Mouse (Mus musculus) heart, postnatal 25 days (tissue): Measurements from ENCODE around the gene Fam163a. TPM values are rescaled to one million over a fixed set of nuclear protein-coding genes. Genes with fewer than 3 reads are reported as not detected.
"Not testable (repeated sequence)": the region's sequence is repeated elsewhere in the genome, so short reads cannot be mapped to it uniquely, and the experiment has no call there.

Experiments used
- DNase-seq: peaks from one replicate; pipeline ENCODE4 v3.0.0; 2022; ENCODE audit warnings: low spot score
- intact Hi-C: fragments of 180-260 bp; cut with DNase I; formaldehyde crosslinking; loops from one replicate; pipeline ENCODE4 v1.15.1; 2025
- total RNA-seq, 2 experiments: library from RNA; stranded (reverse); gene quantifications; 2 replicates each; pipeline ENCODE4 v1.2.3; 2021

The Fam163a gene
- total RNA-seq, 2 experiments from 2014 or later, result 0.06 TPM; not detected in 1

DNA sequence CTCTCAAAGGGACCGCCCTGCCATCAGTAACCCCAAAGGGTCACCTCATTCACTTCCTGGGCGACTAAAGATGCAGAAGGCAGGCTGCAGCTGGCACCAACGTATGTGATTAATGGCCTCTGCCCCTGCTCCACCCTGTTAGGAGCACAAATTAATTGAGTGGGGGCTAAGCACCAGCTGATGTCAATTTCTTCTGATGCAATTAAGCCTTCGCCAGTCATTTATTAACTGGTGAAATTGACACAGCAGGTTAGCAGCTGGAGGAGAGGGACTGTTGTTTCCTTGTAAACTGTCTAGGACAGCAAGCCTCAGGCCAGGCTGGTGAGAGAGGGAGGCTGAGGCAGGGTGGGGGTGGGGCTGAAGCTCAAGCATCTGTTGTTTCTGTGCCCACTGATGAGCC lies 114.8 kb downstream of the Fam163a start:
- intact Hi-C loops, result no loop called here

DNA sequence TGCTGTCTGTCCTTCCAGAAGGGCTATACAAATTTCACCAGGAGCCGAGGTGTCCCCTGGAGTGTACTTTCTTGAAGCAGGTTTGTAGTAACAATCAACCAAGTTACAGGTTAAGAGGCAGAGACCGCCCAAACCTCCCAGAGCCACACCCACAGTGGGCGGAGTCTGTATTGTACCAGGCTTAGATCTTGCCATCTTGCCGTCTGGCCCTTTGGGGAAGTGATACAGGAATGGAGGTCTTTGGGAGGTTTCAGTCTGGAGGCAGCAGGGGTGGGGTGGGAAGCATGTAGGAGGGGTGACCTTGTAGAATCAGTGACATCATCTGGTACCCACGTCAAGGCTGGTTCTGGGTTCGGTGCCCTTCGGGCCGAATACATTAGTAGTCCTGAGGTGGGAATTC lies 115.3 kb downstream of the Fam163a start:
- intact Hi-C loops, result loop anchor here (5.0 kb wide), 2 partner anchors 448 to 543 kb away; no protein-coding TSS in a partner anchor
- no peak for DNase-seq

More for the DNA sequence above, 114.8 kb downstream of the Fam163a start:
- DNase-seq, result no peak

DNA sequence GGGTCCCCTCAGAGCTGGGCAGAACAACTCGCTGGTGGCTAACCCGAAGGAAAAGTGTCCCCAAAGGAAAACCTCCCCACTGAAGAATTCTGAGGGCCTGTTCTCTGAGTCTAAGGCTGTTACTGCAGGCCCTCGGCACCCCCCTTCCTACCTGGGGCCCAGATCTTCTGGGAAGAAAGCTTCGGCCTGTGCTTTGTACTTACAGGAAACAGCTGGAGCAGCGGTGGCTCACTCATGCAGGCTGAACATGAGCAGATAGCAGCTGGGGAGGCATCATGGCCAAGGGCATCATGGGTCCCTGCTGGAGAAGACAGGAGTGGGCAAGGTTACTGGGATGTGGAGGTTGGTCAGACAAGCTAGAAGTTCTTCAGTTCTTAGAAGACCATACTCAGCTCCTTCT lies 117.2 kb downstream of the Fam163a start:
- intact Hi-C loops, result loop anchor here (5.0 kb wide), 2 partner anchors 450 to 545 kb away; no protein-coding TSS in a partner anchor
- no peak for DNase-seq

DNA sequence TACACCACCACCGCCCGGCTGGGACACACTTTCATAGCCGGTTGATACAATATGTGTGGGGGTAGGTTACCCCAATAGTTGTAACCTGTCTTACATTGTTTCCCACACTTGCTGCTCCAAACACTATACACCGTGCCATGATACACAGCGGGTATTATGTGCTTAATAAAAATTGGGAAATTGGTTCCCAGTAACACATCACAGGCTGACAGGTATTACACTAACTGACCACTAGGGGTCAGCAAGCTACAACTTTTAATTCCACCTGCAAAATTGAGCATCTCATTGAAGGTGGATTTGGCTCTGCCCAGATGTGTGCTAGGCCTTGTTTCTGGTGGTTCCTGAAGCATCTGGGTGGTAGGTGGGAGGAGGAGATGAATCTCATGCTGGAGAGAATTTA lies 119.1 kb downstream of the Fam163a start:
- intact Hi-C loops, result loop anchor here (1.0 to 5.0 kb wide), 4 partner anchors 144 to 547 kb away; no protein-coding TSS in a partner anchor
- no peak for DNase-seq

DNA sequence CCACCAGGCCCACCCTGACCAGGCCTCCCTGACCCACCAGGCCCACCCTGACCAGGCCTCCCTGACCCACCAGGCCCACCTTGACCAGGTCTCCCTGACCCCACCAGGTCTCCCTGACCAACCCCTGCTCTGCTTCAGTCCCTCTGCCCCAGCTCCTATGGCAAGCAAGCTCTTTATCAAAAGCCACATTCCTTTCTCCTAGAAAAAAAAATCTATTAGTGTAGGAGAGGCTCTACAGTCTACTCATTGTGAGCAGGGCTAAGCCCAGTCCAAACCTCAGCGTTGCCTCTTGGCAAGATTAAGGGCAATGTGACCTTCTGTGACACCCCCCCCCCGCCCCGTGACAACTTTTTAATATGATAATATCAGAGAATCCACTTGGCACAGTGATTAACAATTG lies 120.2 kb downstream of the Fam163a start:
- DNase-seq, result no peak
- intact Hi-C loops, result loop anchor here (1.0 to 5.0 kb wide), 3 partner anchors 157 to 548 kb away; no protein-coding TSS in a partner anchor

DNA sequence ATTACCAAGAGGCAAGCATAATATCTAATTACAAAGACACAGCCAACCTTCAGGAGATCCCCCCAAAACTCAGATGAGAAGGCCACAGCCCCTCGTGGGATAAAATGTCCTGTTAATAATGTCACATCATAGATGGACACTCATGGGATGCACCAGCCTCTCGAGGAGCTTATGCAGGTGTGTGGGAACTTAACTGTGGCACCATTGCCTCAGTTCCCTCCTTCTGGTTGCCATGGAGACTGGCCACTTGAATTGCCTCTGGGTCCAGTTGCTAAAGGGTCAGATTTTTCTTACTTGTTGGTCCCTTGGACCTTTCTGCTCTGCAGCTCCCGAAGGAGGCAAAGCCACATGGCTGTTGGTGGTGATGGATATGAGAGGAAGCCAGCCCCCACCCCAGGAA lies 127.2 kb downstream of the Fam163a start:
- DNase-seq, result no peak
- intact Hi-C loops, result no loop called here

DNA sequence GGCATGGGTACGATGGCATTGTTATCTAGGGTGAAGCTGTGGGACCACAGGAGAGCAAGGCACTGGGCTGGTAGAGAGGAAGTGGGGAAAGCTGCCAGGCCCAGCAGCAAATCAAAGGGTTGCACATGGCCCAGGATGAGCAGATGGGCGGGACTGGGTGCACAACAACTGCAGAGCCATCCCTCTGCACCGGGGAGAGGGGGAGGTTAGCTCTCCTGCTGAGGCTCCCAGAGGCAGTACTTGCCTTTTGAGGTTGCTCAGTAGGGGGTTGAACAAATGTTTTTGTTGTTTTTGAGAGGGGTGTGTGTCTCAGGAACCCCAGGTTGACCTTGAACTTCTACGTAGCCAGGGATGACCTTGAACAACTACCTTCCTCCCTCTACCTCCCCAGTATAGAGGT lies 128.4 kb downstream of the Fam163a start:
- intact Hi-C loops, result no loop called here
- no peak for DNase-seq

DNA sequence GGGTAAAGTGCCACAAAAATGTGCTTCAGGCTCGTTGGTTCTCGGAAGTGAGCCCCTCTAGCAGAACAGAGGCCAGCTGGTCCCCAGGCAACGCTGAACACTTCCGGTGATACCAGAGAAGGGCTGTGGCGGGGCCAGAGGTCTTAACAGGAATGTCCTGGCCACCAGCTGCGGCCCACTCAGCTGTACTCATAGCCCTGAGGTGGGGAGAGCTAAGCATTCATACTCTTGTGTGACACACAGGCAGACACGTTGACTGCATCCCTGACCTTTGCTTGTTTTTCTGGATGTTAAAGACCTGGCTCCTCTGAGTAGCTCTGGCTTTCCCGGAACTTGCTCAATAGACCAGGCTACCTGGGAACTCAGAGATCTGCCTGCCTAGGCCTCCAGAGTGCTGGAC lies 130.3 kb downstream of the Fam163a start:
- intact Hi-C loops, result no loop called here
- no peak for DNase-seq

DNA sequence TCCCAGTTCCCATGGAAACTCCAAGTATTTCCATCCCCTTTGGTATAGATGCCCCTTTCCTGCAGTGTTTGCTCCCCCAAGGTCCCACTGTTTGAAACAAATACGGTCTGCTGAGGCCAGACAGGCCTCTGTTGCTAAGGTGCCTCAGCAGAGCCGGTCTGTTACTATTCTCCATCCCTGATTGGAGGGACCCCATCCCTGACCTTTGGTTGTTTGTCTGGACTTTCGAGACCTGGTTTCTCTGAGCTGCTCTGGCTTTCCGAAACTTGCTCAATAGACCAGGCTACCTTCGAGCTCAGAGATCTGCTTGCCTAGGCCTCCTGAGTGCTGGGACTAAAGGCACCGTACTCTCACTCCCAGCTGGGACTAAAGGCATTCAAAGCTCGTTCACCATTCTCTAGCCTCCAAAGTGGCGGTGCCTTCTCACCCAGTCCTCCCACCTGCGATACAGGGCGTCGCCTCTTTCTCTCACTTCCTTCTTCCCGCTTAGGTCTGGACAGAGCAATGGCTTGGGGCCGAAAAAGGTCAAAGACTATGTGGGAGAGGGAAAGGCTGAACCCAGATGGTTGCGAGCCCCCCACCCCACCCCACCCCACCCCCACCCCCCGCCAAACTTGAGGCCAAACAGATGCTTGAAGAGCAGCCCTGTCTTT lies 131.5 kb downstream of the Fam163a start:
- intact Hi-C loops, result no loop called here
- no peak for DNase-seq

DNA sequence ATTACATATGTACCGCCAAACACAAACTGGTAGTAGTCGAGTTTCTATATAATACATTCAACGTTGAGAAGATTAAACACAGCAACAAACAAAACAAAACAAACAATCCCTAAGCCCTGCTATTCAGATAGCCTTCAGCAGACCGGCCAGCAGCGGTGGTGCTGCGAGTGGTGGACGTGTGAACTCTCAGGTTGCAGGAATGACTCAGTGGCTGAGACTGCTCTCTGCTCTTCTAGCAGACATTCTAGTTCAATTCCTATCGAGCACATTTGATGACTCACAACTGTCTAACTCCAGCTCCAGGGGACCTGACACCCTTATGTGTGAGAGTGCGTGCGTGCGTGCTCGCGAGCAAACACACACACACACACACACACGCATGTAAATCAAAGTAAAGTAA lies 134.7 kb downstream of the Fam163a start:
- intact Hi-C loops, result no loop called here
- DNase-seq, result no peak

DNA sequence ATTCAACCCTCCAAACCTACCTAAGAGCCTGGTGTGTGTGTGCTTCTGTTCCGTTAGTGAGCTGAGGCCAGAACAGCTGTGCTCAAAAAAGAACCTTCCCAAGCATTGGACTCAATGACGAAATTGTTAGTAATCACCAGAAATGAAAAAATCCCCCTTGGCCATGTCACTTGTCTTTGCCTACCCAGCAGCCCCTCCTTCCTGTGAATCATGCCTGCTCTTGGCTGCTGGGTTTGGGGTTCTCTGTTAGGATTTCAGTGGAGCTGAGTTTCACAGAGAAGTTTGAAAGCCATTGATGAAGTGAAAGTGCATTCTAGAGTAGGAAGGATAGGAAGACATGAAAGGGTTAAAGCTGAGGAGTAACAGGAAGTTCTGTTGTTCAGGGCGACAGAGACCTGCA lies 138.7 kb downstream of the Fam163a start:
- DNase-seq, result no peak
- intact Hi-C loops, result no loop called here

DNA sequence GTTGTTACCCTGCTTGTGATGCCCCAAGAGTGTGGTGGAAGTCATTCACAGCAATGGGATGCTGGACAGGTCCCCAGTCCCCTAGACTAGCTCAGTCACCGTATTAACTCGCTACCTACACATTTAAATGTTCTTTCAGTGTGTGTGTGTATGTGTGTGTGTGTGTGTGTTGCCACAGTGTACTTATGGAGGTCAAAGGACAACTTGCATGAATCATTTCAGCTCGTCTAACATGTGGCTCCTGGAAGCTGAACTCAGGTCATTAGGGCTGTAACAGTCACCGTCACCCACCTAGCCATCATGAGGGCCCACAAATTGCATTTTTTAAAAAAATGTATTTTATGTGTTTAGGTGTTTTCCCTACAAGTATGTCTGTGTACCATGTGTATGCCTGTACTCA lies 142.6 kb downstream of the Fam163a start:
- intact Hi-C loops, result no loop called here
- DNase-seq, result no peak

DNA sequence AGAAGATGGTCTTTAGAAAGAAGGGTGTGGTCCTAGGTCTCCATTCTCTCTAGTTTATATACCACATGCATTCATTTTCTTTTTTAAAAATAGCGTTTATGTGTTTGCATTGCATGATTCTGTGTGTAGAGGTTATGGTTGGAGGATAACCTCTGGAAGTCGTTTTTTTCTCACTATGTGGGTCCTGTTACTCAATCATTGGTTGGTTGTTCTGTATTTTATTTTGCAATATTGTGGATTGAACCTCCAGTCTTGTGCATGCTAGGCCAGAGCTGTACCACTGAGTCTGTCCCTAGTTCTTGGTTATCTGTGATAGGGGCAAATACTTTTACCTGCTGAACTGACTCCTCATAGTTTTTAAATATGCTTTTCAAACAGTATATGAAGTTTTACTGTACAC lies 146.6 kb downstream of the Fam163a start:
- no peak for DNase-seq
- intact Hi-C loops, result no loop called here

DNA sequence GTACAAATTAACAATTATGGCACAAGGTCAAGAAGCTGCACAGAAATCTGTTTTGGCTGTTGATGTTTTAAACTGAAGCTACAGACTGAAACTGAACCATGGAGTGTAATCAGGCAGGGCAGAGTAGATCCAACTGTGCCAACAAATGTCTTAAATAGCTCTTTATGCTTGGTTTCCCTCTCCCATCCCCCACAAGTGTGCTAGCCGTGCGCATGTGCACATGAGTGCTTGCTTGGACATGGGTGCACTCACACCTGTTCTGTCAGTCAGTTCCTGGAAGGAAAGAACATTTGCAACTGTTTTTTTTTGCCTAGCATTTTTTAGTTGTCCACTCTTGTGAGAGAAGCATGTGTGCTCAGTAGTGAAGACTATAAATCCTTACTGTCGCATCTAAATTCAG lies 158.1 kb downstream of the Fam163a start:
- intact Hi-C loops, result no loop called here
- no peak for DNase-seq

DNA sequence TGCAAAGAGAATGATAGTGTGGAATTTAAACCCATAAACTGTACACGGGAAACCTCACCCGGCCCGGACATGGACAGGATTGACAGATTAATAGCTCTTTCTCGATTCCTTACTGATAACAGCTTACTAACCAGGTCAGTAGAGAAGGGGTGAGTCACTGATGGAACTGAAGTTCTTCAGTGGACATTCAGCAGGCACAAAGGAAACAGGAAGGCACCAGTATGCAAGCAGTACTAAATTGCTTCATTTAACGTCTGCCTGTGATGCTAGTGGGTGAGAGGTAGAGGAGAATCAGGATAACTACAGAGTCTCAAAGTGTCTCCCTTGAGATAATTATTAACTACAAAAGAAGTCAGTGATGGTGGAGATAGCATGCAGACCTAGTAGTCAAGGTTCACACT lies 160.6 kb downstream of the Fam163a start:
- intact Hi-C loops, result no loop called here
- no peak for DNase-seq

DNA sequence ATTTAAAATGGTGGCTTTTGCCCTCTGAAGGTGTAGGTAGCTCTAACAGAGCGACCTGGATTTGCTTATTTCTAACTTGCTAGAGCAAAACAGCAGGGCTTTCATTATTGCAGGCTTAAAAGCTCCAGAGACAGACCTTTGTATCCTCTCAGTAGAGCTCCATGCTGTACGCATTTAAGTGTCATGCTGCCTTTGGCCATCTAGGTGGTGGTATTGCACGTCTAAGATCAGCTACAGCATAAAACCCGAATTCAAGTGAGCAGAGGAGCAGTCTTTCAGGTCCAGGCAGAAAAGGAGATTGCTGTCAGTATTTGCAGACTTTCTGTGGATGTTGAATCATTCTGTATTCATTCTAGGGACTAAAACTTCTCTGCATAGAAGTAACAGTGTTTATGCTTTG lies 161.8 kb downstream of the Fam163a start:
- DNase-seq, result no peak
- intact Hi-C loops, result no loop called here

DNA sequence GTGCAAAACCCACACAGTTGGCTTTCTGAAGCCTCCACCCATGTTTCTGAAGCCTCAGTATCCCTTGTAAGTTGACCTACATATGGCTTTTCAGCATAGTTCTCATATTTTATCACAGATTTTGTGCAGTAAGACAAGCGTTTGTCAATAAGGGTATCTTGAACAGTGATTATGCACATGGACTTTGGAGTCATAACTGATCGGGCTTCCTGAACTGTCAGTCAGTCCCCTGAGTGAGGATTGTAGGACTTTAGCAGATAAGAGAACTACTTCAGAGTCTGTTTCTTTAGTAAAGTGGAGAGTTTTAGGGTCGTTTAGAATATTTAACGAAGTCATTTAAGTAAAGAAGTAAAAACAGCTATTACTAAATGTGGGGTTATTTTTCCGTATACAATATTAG lies 162.3 kb downstream of the Fam163a start:
- DNase-seq, result no peak
- intact Hi-C loops, result no loop called here

DNA sequence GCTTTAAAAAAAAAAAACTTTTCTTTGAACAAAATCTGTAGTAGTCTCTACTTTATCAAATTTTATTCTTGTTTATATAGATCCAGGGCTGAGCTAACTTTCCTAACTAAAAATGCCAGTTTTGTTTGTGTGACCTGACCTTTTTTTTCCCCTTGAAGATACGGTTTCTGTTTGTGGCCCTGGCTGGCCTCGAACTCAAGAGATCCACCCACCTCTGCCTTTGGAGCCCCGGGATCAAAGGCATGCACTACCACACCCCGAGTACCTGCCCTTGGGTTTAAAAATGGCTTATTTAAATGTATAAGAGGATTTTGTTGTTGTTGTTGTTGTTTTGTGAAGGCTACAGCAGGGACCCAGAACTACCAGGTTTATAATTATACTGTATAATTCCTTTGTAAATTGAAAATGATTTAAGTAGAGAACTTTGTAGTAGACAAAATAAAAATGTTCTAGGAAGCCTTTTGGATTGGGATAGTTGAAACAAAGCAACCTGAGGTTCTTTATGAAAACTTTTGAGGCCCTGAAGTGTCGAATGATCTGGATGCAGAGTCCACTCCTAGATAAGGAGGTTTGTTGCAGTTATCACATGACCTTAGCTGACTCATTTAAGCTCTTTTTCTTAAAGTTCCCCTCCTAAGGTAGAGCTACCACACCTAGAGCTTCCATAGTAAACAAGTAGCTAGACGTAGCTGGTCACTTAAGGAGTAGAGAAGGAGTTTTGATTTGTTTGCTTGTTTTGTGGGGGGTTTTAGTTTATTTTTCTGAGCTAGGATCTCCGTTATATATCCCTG lies 163.2 kb downstream of the Fam163a start:
- no peak for DNase-seq
- intact Hi-C loops, result no loop called here

DNA sequence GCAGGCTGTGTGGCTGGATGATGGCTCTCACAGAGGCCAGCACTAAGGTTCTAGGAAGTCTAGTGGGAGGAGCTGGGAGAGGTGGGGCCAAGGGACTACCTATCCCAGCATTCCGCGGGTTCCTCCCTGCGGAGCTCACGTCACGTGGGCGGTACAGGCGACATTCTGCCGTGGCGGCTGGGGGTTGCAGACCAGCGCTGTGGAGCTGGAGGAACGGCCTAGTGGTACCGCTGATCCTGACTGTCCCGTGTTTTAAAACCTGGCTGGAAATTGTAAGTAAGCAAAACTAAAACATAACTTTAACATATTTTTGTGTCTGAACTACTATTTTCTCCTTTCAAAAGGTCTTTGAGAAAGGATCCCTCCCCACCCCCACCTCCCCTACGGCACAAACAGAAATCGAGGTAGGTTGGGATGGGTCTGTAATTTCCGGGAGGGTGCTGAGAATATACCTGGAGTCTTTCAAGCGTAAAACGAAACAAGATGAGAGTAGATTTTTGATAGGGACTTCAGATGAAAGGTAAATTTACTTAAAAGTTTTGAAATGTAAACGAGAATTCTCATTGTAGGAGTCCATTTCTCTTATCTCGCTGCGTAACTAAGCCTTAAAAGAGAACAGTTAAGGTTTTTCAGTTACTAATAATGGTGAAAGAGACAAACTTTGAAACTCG lies 164.0 kb downstream of the Fam163a start:
- intact Hi-C loops, result no loop called here

DNA sequence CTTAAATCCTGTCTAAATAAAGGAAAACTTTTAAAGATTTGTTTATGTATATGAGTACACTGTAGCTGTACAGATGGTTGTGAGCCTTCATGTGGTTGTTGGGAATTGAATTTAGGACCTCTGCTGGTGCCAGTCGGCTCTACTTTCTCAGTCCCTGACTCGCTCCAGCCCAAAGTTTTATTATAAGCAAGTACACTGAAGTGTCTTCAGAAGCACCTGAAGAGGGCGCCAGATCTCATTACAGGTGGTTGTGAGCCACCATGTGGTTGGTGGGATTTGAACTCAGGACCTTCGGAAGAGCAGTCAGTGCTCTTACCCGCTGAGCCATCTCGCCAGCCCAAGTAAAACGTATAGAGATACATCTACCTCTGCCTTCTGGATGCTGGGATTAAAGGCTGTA lies 164.8 kb downstream of the Fam163a start:
- intact Hi-C loops, DNase-seq: not testable (repeated sequence)

More for the DNA sequence above, 164.0 kb downstream of the Fam163a start:
- peak; percentile 88 for DNase-seq

DNA sequence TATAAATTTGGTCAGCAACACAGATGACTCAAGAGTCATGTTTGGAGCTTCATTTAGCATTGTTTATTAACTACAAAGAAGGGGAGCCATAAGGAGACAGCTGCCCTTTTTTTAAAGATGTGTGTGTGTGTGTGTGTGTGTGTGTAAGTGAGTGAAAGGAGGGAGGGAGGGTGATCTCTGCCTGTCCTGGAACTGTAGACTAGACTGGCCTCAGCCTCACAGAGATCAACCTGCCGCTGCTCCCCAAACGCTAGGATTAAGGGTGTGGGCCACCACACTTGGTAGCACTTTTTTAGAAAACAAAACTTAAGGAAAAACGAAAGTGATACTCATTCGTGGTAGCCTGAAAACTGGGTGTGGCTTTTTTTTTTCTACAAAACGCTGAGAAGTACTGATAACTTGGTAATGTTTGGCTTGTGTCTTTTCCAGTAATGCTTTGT lies 167.7 kb downstream of the Fam163a start:
- peak; percentile 13 for DNase-seq
- intact Hi-C loops, result no loop called here
